Mouse (Mus musculus): Measurements from ENCODE around the gene Lgr5. TPM values are rescaled to one million over a fixed set of nuclear protein-coding genes. Genes with fewer than 3 reads are reported as not detected.

Gene Lgr5
- polyA plus RNA-seq, 1 experiment from 2014 or later = 2.4 TPM

GRCm38 (mm10) chr10:115556738-115557242, 30.8 kb downstream of the Lgr5 start:
- Histone ChIP-seq H3K4me1 (ENCODE audit: insufficient read depth) (no peaks in the 10 kb centered on the region), H3K36me3 (ENCODE audit: insufficient read depth) (no peaks in the 10 kb centered on the region), H3K4me2 (no peak overlapping the region), H3K4me3 (ENCODE audit: low read depth, low read length) (no peak overlapping the region), H3K9ac (no peak overlapping the region), H3K27ac (ENCODE audit: low read depth) (no peak overlapping the region), H3K27me3 (ENCODE audit: insufficient read depth, low read length) (no peaks in the 10 kb centered on the region), H3K9me3 (ENCODE audit: low read depth, low read length) (no peaks in the 10 kb centered on the region)
- WGBS = 35% methylated on average over 12 of the region's 12 CpGs
- no peak for TF ChIP-seq CTCF (IDR thresholded peaks at IDR 0.05; ENCODE audit: low read depth)
- DNase-seq (no peak), ATAC-seq (ENCODE audit: insufficient read depth) (no peak)

- no peak for DNase-seq
- Histone ChIP-seq H3K27me3 (ENCODE audit: insufficient read depth, low read length) (no peaks in the 10 kb centered on the region), H3K9ac (no peak overlapping the region), H3K4me2 (no peak overlapping the region), H3K4me1 (ENCODE audit: insufficient read depth) (no peaks in the 10 kb centered on the region), H3K9me3 (ENCODE audit: low read depth, low read length) (no peaks in the 10 kb centered on the region), H3K27ac (ENCODE audit: low read depth) (no peak overlapping the region), H3K36me3 (ENCODE audit: insufficient read depth) (no peaks in the 10 kb centered on the region), H3K4me3 (ENCODE audit: low read depth, low read length) (no peak overlapping the region)
- ATAC-seq (ENCODE audit: insufficient read depth) = no peak
- WGBS = 27% methylated on average over 2 of the region's 2 CpGs
- TF ChIP-seq CTCF (IDR thresholded peaks at IDR 0.05; ENCODE audit: low read depth) = no peak
These were observed 32.3 kb downstream of the Lgr5 start for GRCm38 (mm10) chr10:115555191-115555765.

GRCm38 (mm10) chr10:115553352-115554113, 34.0 kb downstream of the Lgr5 start:
- Histone ChIP-seq H3K27me3 (ENCODE audit: insufficient read depth, low read length) (no peaks in the 10 kb centered on the region), H3K27ac (ENCODE audit: low read depth) (no peak overlapping the region), H3K4me1 (ENCODE audit: insufficient read depth) (no peaks in the 10 kb centered on the region), H3K36me3 (ENCODE audit: insufficient read depth) (no peaks in the 10 kb centered on the region), H3K4me2 (no peak overlapping the region), H3K9ac (no peak overlapping the region), H3K9me3 (ENCODE audit: low read depth, low read length) (no peaks in the 10 kb centered on the region), H3K4me3 (ENCODE audit: low read depth, low read length) (no peak overlapping the region)
- ATAC-seq (ENCODE audit: insufficient read depth) (no peak), DNase-seq (no peak)
- WGBS = 73% methylated on average over 11 of the region's 11 CpGs
- TF ChIP-seq CTCF (IDR thresholded peaks at IDR 0.05; ENCODE audit: low read depth) = no peak

- H3K4me2 ChIP-seq = no peak overlapping the region
- no peaks in the 10 kb centered on the region for H3K27me3 ChIP-seq (ENCODE audit: insufficient read depth, low read length)
- H3K9me3 ChIP-seq (ENCODE audit: low read depth, low read length) = no peaks in the 10 kb centered on the region
- no peak overlapping the region for H3K27ac ChIP-seq (ENCODE audit: low read depth)
- no peak overlapping the region for H3K9ac ChIP-seq
- H3K4me3 ChIP-seq (ENCODE audit: low read depth, low read length) = no peak overlapping the region
- DNase-seq (no peak), ATAC-seq (ENCODE audit: insufficient read depth) (no peak)
- H3K36me3 ChIP-seq (ENCODE audit: insufficient read depth) = no peaks in the 10 kb centered on the region
- WGBS = 74% methylated on average over 3 of the region's 3 CpGs
- no peak for TF ChIP-seq CTCF (IDR thresholded peaks at IDR 0.05; ENCODE audit: low read depth)
- H3K4me1 ChIP-seq (ENCODE audit: insufficient read depth) = no peaks in the 10 kb centered on the region
These were observed 36.5 kb downstream of the Lgr5 start for GRCm38 (mm10) chr10:115551069-115551468.

- no peak for DNase-seq
- WGBS = 75% methylated on average over 7 of the region's 7 CpGs
- no peak overlapping the region for H3K4me3 ChIP-seq (ENCODE audit: low read depth, low read length)
- H3K4me2 ChIP-seq = no peak overlapping the region
- H3K9me3 ChIP-seq (ENCODE audit: low read depth, low read length) = no peaks in the 10 kb centered on the region
- H3K4me1 ChIP-seq (ENCODE audit: insufficient read depth) = no peaks in the 10 kb centered on the region
- H3K27me3 ChIP-seq (ENCODE audit: insufficient read depth, low read length) = no peaks in the 10 kb centered on the region
- no peak overlapping the region for H3K9ac ChIP-seq
- H3K36me3 ChIP-seq (ENCODE audit: insufficient read depth) = no peaks in the 10 kb centered on the region
- no peak overlapping the region for H3K27ac ChIP-seq (ENCODE audit: low read depth)
- no peak for TF ChIP-seq CTCF (IDR thresholded peaks at IDR 0.05; ENCODE audit: low read depth)
- no peak for ATAC-seq (ENCODE audit: insufficient read depth)
These were observed 37.3 kb downstream of the Lgr5 start for GRCm38 (mm10) chr10:115550253-115550652.

- WGBS = 65% methylated on average over 6 of the region's 6 CpGs
- Histone ChIP-seq H3K9ac (no peak overlapping the region), H3K9me3 (ENCODE audit: low read depth, low read length) (no peaks in the 10 kb centered on the region), H3K27ac (ENCODE audit: low read depth) (no peak overlapping the region), H3K4me1 (ENCODE audit: insufficient read depth) (no peaks in the 10 kb centered on the region), H3K4me2 (no peak overlapping the region), H3K27me3 (ENCODE audit: insufficient read depth, low read length) (no peaks in the 10 kb centered on the region), H3K4me3 (ENCODE audit: low read depth, low read length) (no peak overlapping the region), H3K36me3 (ENCODE audit: insufficient read depth) (no peaks in the 10 kb centered on the region)
- ATAC-seq (ENCODE audit: insufficient read depth) (no peak), DNase-seq (peak; percentile 12)
- TF ChIP-seq CTCF (IDR thresholded peaks at IDR 0.05; ENCODE audit: low read depth) = no peak
These were observed 44.7 kb downstream of the Lgr5 start for GRCm38 (mm10) chr10:115542917-115543316.

GRCm38 (mm10) chr10:115530746-115531145, 56.8 kb downstream of the Lgr5 start:
- WGBS = 7% methylated on average over 2 of the region's 2 CpGs
- Histone ChIP-seq H3K9me3 (ENCODE audit: low read depth, low read length) (no peaks in the 10 kb centered on the region), H3K4me3 (ENCODE audit: low read depth, low read length) (no peak overlapping the region), H3K9ac (no peak overlapping the region), H3K27ac (ENCODE audit: low read depth) (no peak overlapping the region), H3K4me1 (ENCODE audit: insufficient read depth) (0 out of 2 replicates have a peak, but pooled peaks cover 4% of the 10 kb centered on the region), H3K4me2 (no peak overlapping the region), H3K27me3 (ENCODE audit: insufficient read depth, low read length) (no peaks in the 10 kb centered on the region), H3K36me3 (ENCODE audit: insufficient read depth) (no peaks in the 10 kb centered on the region)
- ATAC-seq (ENCODE audit: insufficient read depth) = no peak; the same call in 1 of the 2 replicates
- TF ChIP-seq CTCF (IDR thresholded peaks at IDR 0.05; ENCODE audit: low read depth) = no peak
- DNase-seq = peak; percentile 11

Data from lung, embryonic 14.5 days (tissue).